Mouse (Mus musculus) lung, postnatal 0 days (tissue): Measurements from ENCODE around the gene Rbfox1.

Experiments used
- CTCF ChIP-seq: IDR thresholded peaks from 2 replicates; pipeline ENCODE4 v1.5.1; 2016; ENCODE audit warnings: antibody characterized with exemption, mild to moderate bottlenecking
- EP300 ChIP-seq: IDR thresholded peaks from 2 replicates; pipeline ENCODE4 v1.6.1; 2016; ENCODE audit warnings: antibody characterized with exemption, mild to moderate bottlenecking, control low read depth

DNA sequence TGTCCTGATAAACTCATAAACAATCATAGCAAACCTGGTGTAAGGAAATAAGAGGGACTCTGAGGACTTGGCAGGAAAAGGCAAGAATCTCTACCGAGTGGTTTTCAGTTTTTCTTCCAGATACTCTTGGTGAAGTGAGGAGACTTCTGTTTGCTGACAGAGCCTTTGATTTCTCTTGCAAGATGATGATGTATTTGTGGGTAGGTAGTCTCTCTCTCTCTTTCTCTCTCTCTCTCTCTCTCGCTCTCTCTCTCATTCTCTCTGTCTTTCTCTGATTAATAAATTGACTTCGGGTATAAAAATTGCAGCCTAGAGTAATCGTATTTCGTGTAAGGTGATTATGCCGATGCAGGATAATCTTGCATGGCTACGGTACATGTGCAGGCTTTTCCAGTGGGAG is 955.3 kb downstream of the Rbfox1 start:
- TF ChIP-seq EP300 = no peak
- no peak for TF ChIP-seq CTCF
